Mouse (Mus musculus): ENCODE measurements around the gene Dapk1.

DNA sequence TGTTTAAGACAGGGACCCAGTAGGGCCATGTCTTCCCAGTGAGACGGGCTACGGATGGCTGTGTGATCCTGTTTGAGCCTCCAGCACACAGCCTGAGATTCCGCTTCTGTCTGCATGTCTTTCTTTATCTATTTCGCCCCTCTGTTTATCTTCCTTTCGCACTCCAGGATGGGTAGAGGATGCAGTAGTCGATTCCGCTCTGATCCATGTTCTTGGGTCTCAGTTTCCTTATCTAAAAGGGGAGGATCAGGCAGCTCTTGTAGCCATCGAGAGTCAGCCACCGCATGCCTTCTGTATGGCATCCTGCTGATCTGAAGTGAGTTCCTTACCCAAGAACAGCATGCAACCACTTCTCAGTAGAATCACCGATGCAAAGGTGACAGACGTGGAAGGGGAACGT, 143.6 kb downstream of the Dapk1 start:
- TF ChIP-seq POLR2A (IDR thresholded peaks at IDR 0.05; ENCODE audit: low read depth, low read length) (no peak), CTCF (IDR thresholded peaks at IDR 0.05; ENCODE audit: extremely low read depth, insufficient read depth, insufficient read length, insufficient replicate concordance) (no peak)

Measured in spleen, adult 2 months (tissue).